Mouse (Mus musculus) MEL (cell line): ENCODE measurements at regions not wholly inside any gene's neighbourhood (a gene's known extent, or its start where the extent isn't known, plus 50 kb on each side); places are given as distances from the start of the nearest gene placed in this dataset.
A peak's percentile ranks its signal among the peaks of the same experiment; 100 is the strongest.

ENCODE experiments used
- DNase-seq: peaks from one replicate; pipeline ENCODE4 v3.0.0; 2011; ENCODE audit warnings: low read depth, low spot score
- H3K27ac ChIP-seq: 2 replicates; pipeline ENCODE4 v1.5.1; 2012; ENCODE audit warnings: low read depth, mild to moderate bottlenecking, control low read depth, low read length, moderate library complexity; ENCODE audit not compliant: control insufficient read depth
- H3K27me3 ChIP-seq, 2 experiments: fragments of 150-350 bp in 1 of 2; sonication (generic) in 1 of 2; 2 replicates each; pipeline ENCODE4 v1.6.1; 2012; ENCODE audit warnings: low read length in 2 of 2, mild to moderate bottlenecking in 2 of 2, improper control_type of control experiment in 1 of 2, moderate library complexity in 1 of 2; ENCODE audit not compliant: insufficient read depth in 2 of 2, control insufficient read depth in 1 of 2
- H3K36me3 ChIP-seq, 2 experiments: 2 replicates each; pipeline ENCODE4 v1.6.1; 2012 to 2014; ENCODE audit warnings: low read length in 2 of 2, improper control_type of control experiment in 1 of 2, inconsistent platforms in 1 of 2, mild to moderate bottlenecking in 1 of 2; ENCODE audit not compliant: insufficient read depth in 2 of 2, control insufficient read depth in 1 of 2
- H3K4me1 ChIP-seq, 2 experiments: fragments of 150-350 bp in 1 of 2; sonication (generic) in 1 of 2; 2 replicates each; pipeline ENCODE4 v1.6.1; 2012; ENCODE audit warnings: low read length in 2 of 2, improper control_type of control experiment in 1 of 2, mild to moderate bottlenecking in 1 of 2; ENCODE audit not compliant: insufficient read depth in 2 of 2, control insufficient read depth in 1 of 2
- H3K4me3 ChIP-seq, 2 experiments: fragments of 150-350 bp in 1 of 2; sonication (generic) in 1 of 2; 2 replicates each; pipeline ENCODE4 v1.5.1; 2012; ENCODE audit warnings: low read depth in 2 of 2, low read length in 2 of 2, mild to moderate bottlenecking in 2 of 2, moderate library complexity in 2 of 2, control low read depth in 1 of 2, improper control_type of control experiment in 1 of 2; ENCODE audit not compliant: control insufficient read depth in 1 of 2, insufficient read depth in 1 of 2
- H3K79me2 ChIP-seq: 2 replicates; pipeline ENCODE4 v1.6.1; 2012; ENCODE audit warnings: mild to moderate bottlenecking, low read length, moderate library complexity; ENCODE audit not compliant: control insufficient read depth, poor library complexity, insufficient read depth
- H3K9ac ChIP-seq: 2 replicates; pipeline ENCODE4 v1.6.1; 2012; ENCODE audit warnings: low read depth, mild to moderate bottlenecking, control low read depth, low read length, moderate library complexity; ENCODE audit not compliant: control insufficient read depth, poor library complexity, severe bottlenecking
- H3K9me3 ChIP-seq: fragments of 150-350 bp; sonication (generic); replicated peaks from 2 replicates; pipeline ENCODE4 v1.6.1; 2012; ENCODE audit warnings: mild to moderate bottlenecking, low read length, improper control_type of control experiment, moderate library complexity; ENCODE audit not compliant: insufficient read depth
- CTCF ChIP-seq, 3 experiments: IDR thresholded peaks in 2 of 3; conservative IDR thresholded peaks in 1 of 3; 2 replicates each; pipeline ENCODE4 v1.5.1; 2011 to 2012; ENCODE audit warnings: low read length in 3 of 3, low read depth in 2 of 3, mild to moderate bottlenecking in 2 of 3, improper control_type of control experiment in 1 of 3, inconsistent platforms in 1 of 3, mixed read lengths in 1 of 3, moderate library complexity in 1 of 3; ENCODE audit not compliant: control insufficient read depth in 1 of 3, insufficient read depth in 1 of 3, poor library complexity in 1 of 3, severe bottlenecking in 1 of 3
- E2F4 ChIP-seq: IDR thresholded peaks from 2 replicates; pipeline ENCODE4 v1.6.1; 2011; ENCODE audit warnings: low read depth, low read length, improper control_type of control experiment, borderline replicate concordance
- ELF1 ChIP-seq: IDR thresholded peaks from 2 replicates; pipeline ENCODE4 v1.6.1; 2014; ENCODE audit warnings: low read depth, mild to moderate bottlenecking, inconsistent platforms, low read length, improper control_type of control experiment, moderate library complexity
- EP300 ChIP-seq, 2 experiments: IDR thresholded peaks; 2 replicates each; pipeline ENCODE4 v1.6.1; 2011; ENCODE audit warnings: improper control_type of control experiment in 2 of 2, low read length in 2 of 2, low read depth in 1 of 2, mild to moderate bottlenecking in 1 of 2
- GATA1 ChIP-seq: IDR thresholded peaks from 2 replicates; pipeline ENCODE4 v1.6.1; 2011; ENCODE audit warnings: low read depth, low read length, improper control_type of control experiment
- JUND ChIP-seq: IDR thresholded peaks from 2 replicates; pipeline ENCODE4 v1.6.1; 2011; ENCODE audit warnings: low read depth, mild to moderate bottlenecking, improper control_type of control experiment, low read length
- KAT2A ChIP-seq: conservative IDR thresholded peaks from 2 replicates; pipeline ENCODE4 v1.6.1; 2012; ENCODE audit warnings: low read depth, low read length, improper control_type of control experiment, inconsistent platforms
- MAFK ChIP-seq: IDR thresholded peaks from 2 replicates; pipeline ENCODE4 v1.6.1; 2011; ENCODE audit warnings: low read depth, mild to moderate bottlenecking, low read length, improper control_type of control experiment, borderline replicate concordance
- MAZ ChIP-seq: IDR thresholded peaks from 2 replicates; pipeline ENCODE4 v1.6.1; 2012; ENCODE audit warnings: low read depth, mild to moderate bottlenecking, inconsistent platforms, low read length, improper control_type of control experiment
- MXI1 ChIP-seq: IDR thresholded peaks from 2 replicates; pipeline ENCODE4 v1.6.1; 2011; ENCODE audit warnings: mild to moderate bottlenecking, low read depth, low read length, improper control_type of control experiment
- MYC ChIP-seq: IDR thresholded peaks from 2 replicates; pipeline ENCODE4 v1.6.1; 2011; ENCODE audit warnings: low read depth, mild to moderate bottlenecking, low read length, improper control_type of control experiment, moderate library complexity
- NRF1 ChIP-seq: IDR thresholded peaks from 2 replicates; pipeline ENCODE4 v1.6.1; 2014; ENCODE audit warnings: low read depth, mild to moderate bottlenecking, inconsistent platforms, low read length, improper control_type of control experiment, moderate library complexity; ENCODE audit not compliant: poor library complexity, insufficient read depth, severe bottlenecking
- POLR2AphosphoS5 ChIP-seq: IDR thresholded peaks from 2 replicates; pipeline ENCODE4 v1.6.1; 2012; ENCODE audit warnings: low read depth, borderline replicate concordance, mild to moderate bottlenecking, inconsistent platforms, low read length, moderate library complexity, mixed read lengths
- RCOR1 ChIP-seq: IDR thresholded peaks from 2 replicates; pipeline ENCODE4 v1.6.1; 2012; ENCODE audit warnings: low read depth, mild to moderate bottlenecking, inconsistent platforms, low read length, improper control_type of control experiment
- SIN3A ChIP-seq: IDR thresholded peaks from 2 replicates; pipeline ENCODE4 v1.6.1; 2012; ENCODE audit warnings: low read length, improper control_type of control experiment, inconsistent platforms
- TAL1 ChIP-seq: IDR thresholded peaks from 2 replicates; pipeline ENCODE4 v1.6.1; 2012; ENCODE audit warnings: mild to moderate bottlenecking, inconsistent platforms, low read length, moderate library complexity, mixed read lengths
- TCF12 ChIP-seq: IDR thresholded peaks from 2 replicates; pipeline ENCODE4 v1.6.1; 2014; ENCODE audit warnings: low read depth, mild to moderate bottlenecking, inconsistent platforms, low read length, improper control_type of control experiment, moderate library complexity
- UBTF ChIP-seq: IDR thresholded peaks from 2 replicates; pipeline ENCODE4 v1.6.1; 2012; ENCODE audit warnings: low read depth, mild to moderate bottlenecking, inconsistent platforms, low read length, improper control_type of control experiment, moderate library complexity, borderline replicate concordance; ENCODE audit not compliant: insufficient read depth
- USF1 ChIP-seq: IDR thresholded peaks from 2 replicates; pipeline ENCODE4 v1.6.1; 2014; ENCODE audit warnings: low read depth, mild to moderate bottlenecking, inconsistent platforms, low read length, improper control_type of control experiment, moderate library complexity

- Histone ChIP-seq H3K79me2 (no peaks in the 10 kb centered on the region), H3K9me3 (no peaks in the 10 kb centered on the region), H3K36me3 (no peaks in the 10 kb centered on the region), H3K9ac (no peak overlapping the region), H3K27ac (no peak overlapping the region), H3K4me1 (no peaks in the 10 kb centered on the region), H3K27me3 (no peaks in the 10 kb centered on the region; a peak in 1 of 4 replicates), H3K4me3 (no peak overlapping the region)
- DNase-seq, result no peak
- no peak for TF ChIP-seq MYC
- TF ChIP-seq E2F4, result no peak
- TF ChIP-seq MXI1, result no peak
- no peak for TF ChIP-seq UBTF
- no peak for TF ChIP-seq GATA1
- no peak for TF ChIP-seq TCF12
- TF ChIP-seq NRF1, result no peak
- TF ChIP-seq POLR2AphosphoS5, result no peak
- no peak for TF ChIP-seq MAZ
- no peak for TF ChIP-seq USF1
- TF ChIP-seq TAL1, result no peak
- TF ChIP-seq KAT2A, result no peak
- TF ChIP-seq SIN3A, result no peak
- TF ChIP-seq JUND, result no peak
- TF ChIP-seq MAFK, result no peak
- TF ChIP-seq CTCF (IDR thresholded peaks at IDR 0.05 in 2 of 3, conservative IDR thresholded peaks at IDR 0.05 in 1 of 3; ENCODE audit: control insufficient read depth in 1 of 3, insufficient read depth in 1 of 3, low read depth in 2 of 3, low read length in 3 of 3, poor library complexity in 1 of 3, severe bottlenecking in 1 of 3), result no peak
- TF ChIP-seq EP300 (IDR thresholded peaks at IDR 0.05; ENCODE audit: low read depth in 1 of 2, low read length in 2 of 2), result no peak
- no peak for TF ChIP-seq ELF1
- TF ChIP-seq RCOR1, result no peak
Measured at GRCm38 (mm10) chr19:35861421-35861820, 195.9 kb downstream of the Htr7 start.

DNA sequence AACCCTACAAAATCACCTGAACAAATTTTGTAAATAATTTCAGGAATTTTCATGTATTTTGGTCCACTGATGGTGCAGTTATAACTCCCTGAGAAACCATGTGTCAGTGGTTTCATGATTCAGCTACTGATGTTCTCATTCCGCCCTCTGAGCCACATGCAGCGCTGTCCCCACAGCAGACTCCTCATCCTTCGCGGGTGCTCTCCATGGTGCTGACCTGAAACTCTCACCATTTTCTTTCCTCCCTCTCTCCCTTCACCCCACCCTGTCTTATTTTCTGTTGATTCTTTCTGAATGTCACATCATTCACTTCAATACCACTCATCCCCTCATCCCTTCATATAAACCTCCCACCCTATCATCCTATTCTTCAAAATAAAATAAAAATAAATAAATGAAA is 224.3 kb downstream of the Htr7 start:
- DNase-seq, result peak; percentile 51
- H3K9me3 ChIP-seq, result no peaks in the 10 kb centered on the region
- H3K9ac ChIP-seq, result no peak overlapping the region

More for the DNA sequence above, 224.3 kb downstream of the Htr7 start:
- Histone ChIP-seq H3K4me3 (no peak overlapping the region), H3K36me3 (no peaks in the 10 kb centered on the region), H3K79me2 (no peaks in the 10 kb centered on the region), H3K4me1 (no peaks in the 10 kb centered on the region), H3K27ac (no peak overlapping the region), H3K27me3 (no peaks in the 10 kb centered on the region)
- 0 out of 2 replicates have a peak, but pooled peaks have one; percentile 45 for TF ChIP-seq MXI1
- no peak for TF ChIP-seq GATA1
